Mouse (Mus musculus) neural tube, embryonic 14.5 days (tissue): ENCODE measurements at regions not wholly inside any gene's neighbourhood (a gene's known extent, or its start where the extent isn't known, plus 50 kb on each side); places are given as distances from the start of the nearest gene placed in this dataset.
A peak's percentile ranks its signal among the peaks of the same experiment; 100 is the strongest.

Experiments
- ATAC-seq: fragments of 200-750 bp; cut with Nextera tagmentation; 2 replicates; pipeline ENCODE4 v1.8.0; 2017; ENCODE audit warnings: low read depth, mild to moderate bottlenecking, moderate TSS enrichment, moderate library complexity
- H3K27ac ChIP-seq: fragments of 300-500 bp; sonication (generic); 2 replicates; pipeline ENCODE4 v1.5.1; 2014; ENCODE audit warnings: low read depth, mild to moderate bottlenecking, control low read depth, low read length, moderate library complexity, mixed read lengths
- H3K27me3 ChIP-seq: fragments of 300-500 bp; sonication (generic); 2 replicates; pipeline ENCODE4 v1.6.1; 2014; ENCODE audit warnings: low read length; ENCODE audit not compliant: control insufficient read depth, insufficient read depth
- H3K36me3 ChIP-seq: fragments of 300-500 bp; sonication (generic); 2 replicates; pipeline ENCODE4 v1.6.1; 2014; ENCODE audit warnings: low read length, mixed read lengths; ENCODE audit not compliant: control insufficient read depth, insufficient read depth
- H3K4me1 ChIP-seq: fragments of 300-500 bp; sonication (generic); 2 replicates; pipeline ENCODE4 v1.6.1; 2014; ENCODE audit warnings: low read length; ENCODE audit not compliant: control insufficient read depth, insufficient read depth
- H3K4me2 ChIP-seq: fragments of 300-500 bp; sonication (generic); 2 replicates; pipeline ENCODE4 v1.6.1; 2014; ENCODE audit warnings: mild to moderate bottlenecking, low read depth, low read length, control low read depth
- H3K4me3 ChIP-seq: fragments of 300-500 bp; sonication (generic); 2 replicates; pipeline ENCODE4 v1.5.1; 2014; ENCODE audit warnings: low read depth, low read length, control low read depth, mixed read lengths
- H3K9ac ChIP-seq: fragments of 300-500 bp; sonication (generic); replicated peaks from 2 replicates; pipeline ENCODE4 v1.6.1; 2014; ENCODE audit warnings: low read depth, mild to moderate bottlenecking, control low read depth, low read length, mixed read lengths
- H3K9me3 ChIP-seq: fragments of 300-500 bp; sonication (generic); 2 replicates; pipeline ENCODE4 v1.6.1; 2016; ENCODE audit warnings: low read length; ENCODE audit not compliant: control insufficient read depth
- WGBS: fragments of 180-500 bp; shearing (Covaris S2); extraction: QIAGEN DNeasy Blood & Tissue Kit; methylation state at CpG from one replicate; pipeline ENCODE4 v1.1.7; 2014; 5-methylcytosine and 5-hydroxymethylcytosine counted together

DNA sequence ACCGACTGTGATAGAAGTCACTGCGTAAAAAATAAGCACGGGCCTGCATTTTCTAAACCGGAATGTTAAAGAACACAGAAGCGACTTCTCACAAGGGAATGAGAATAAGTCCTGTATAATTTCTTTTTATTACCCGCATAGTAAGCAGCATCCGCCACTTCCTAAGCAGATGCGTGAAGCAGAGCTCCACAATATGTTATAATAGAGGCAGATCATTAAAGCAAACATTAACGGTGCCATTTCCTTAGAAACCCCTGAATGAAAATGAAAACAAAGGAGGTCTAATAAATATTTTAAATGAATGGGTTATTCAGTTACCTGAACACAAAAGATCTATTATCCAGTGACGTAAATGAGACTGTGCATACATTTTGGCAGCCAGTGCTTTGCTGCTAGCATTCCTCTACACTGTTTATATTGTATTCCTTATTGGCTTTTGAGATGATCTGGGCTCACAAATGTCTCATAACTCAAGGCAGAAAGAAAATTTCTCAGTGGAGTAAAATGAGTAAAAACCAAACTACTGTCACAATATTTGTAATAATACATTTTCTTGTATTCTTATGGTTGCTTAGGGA lies 566.6 kb upstream of the Epha6 start:
- 14% methylated on average over 10 of the region's 10 CpGs for WGBS
- Histone ChIP-seq H3K4me2 (peak overlapping the region; percentile 31), H3K9me3 (no peaks in the 10 kb centered on the region), H3K4me3 (0 out of 2 replicates have a peak overlapping the region, but pooled peaks have one; percentile 7), H3K9ac (no peak overlapping the region; the same call in 1 of the 2 replicates), H3K27ac (no peak overlapping the region; the same call in 1 of the 2 replicates), H3K4me1 (no peaks in the 10 kb centered on the region), H3K27me3 (no peaks in the 10 kb centered on the region), H3K36me3 (no peaks in the 10 kb centered on the region)
- ATAC-seq, result peak; percentile 92

- no peak overlapping the region for H3K9ac ChIP-seq
- no peak overlapping the region for H3K4me3 ChIP-seq
- H3K27me3 ChIP-seq, result no peaks in the 10 kb centered on the region
- H3K4me1 ChIP-seq, result no peaks in the 10 kb centered on the region
- H3K36me3 ChIP-seq, result no peaks in the 10 kb centered on the region
- H3K27ac ChIP-seq, result no peak overlapping the region
- no peak overlapping the region for H3K4me2 ChIP-seq
- ATAC-seq, result no peak
- no peaks in the 10 kb centered on the region for H3K9me3 ChIP-seq
These were observed 532.8 kb upstream of the Epha6 start for GRCm38 (mm10) chr16:61138106-61138505.
